Mouse (Mus musculus) hindbrain, embryonic 11.5 days (tissue): Measurements from ENCODE around the gene Pdxp. TPM values are rescaled to one million over a fixed set of nuclear protein-coding genes. Genes with fewer than 3 reads are reported as not detected.

Experiments
- ATAC-seq: fragments of 200-750 bp; cut with Nextera tagmentation; 2 replicates; pipeline ENCODE4 v1.8.0; 2017; ENCODE audit warnings: mild to moderate bottlenecking, moderate TSS enrichment, moderate library complexity; ENCODE audit not compliant: low FRiP score
- DNase-seq: peaks from one replicate; pipeline ENCODE4 v3.0.0-alpha.2; 2015; ENCODE audit warnings: low spot score
- H3K27ac ChIP-seq: fragments of 300-500 bp; sonication (generic); 2 replicates; pipeline ENCODE4 v1.5.1; 2014; ENCODE audit warnings: mild to moderate bottlenecking, low read depth, low read length
- H3K27me3 ChIP-seq: fragments of 300-500 bp; sonication (generic); 2 replicates; pipeline ENCODE4 v1.6.1; 2014; ENCODE audit warnings: mild to moderate bottlenecking, low read length, moderate library complexity, mixed read lengths; ENCODE audit not compliant: control insufficient read depth, insufficient read depth
- H3K36me3 ChIP-seq: fragments of 300-500 bp; sonication (generic); 2 replicates; pipeline ENCODE4 v1.6.1; 2014; ENCODE audit warnings: mild to moderate bottlenecking, low read length, moderate library complexity, mixed read lengths; ENCODE audit not compliant: control insufficient read depth, insufficient read depth
- H3K4me1 ChIP-seq: fragments of 300-500 bp; sonication (generic); replicated peaks from 2 replicates; pipeline ENCODE4 v1.6.1; 2014; ENCODE audit warnings: low read length, mixed read lengths; ENCODE audit not compliant: control insufficient read depth, insufficient read depth
- H3K4me2 ChIP-seq: fragments of 300-500 bp; sonication (generic); replicated peaks from 2 replicates; pipeline ENCODE4 v1.6.1; 2014; ENCODE audit warnings: mild to moderate bottlenecking, low read depth, low read length
- H3K4me3 ChIP-seq: fragments of 300-500 bp; sonication (generic); 2 replicates; pipeline ENCODE4 v1.5.1; 2014; ENCODE audit warnings: low read depth, low read length
- H3K9ac ChIP-seq: fragments of 300-500 bp; sonication (generic); 2 replicates; pipeline ENCODE4 v1.6.1; 2014; ENCODE audit warnings: low read depth, low read length
- H3K9me3 ChIP-seq: fragments of 300-500 bp; sonication (generic); 2 replicates; pipeline ENCODE4 v1.6.1; 2016; ENCODE audit warnings: low read length; ENCODE audit not compliant: control insufficient read depth
- WGBS: fragments of 180-500 bp; shearing (Covaris S2); extraction: QIAGEN DNeasy Blood & Tissue Kit; methylation state at CpG from one replicate; pipeline ENCODE4 v1.1.7; 2014; 5-methylcytosine and 5-hydroxymethylcytosine counted together
- polyA plus RNA-seq: library from polyadenylated mRNA; unstranded; fragments of >200 nt; fragmentation: Nextera tagmentation; extraction: Ambion mirVana; gene quantifications from 2 replicates; pipeline ENCODE4 v1.2.1, GENCODE M21; 2014

Pdxp gene
- polyA plus RNA-seq, 1 experiment from 2014 or later: 35.2 TPM

GRCm38 (mm10) chr15:78937963-78938362 is 24.2 kb downstream of the Pdxp start:
- Histone ChIP-seq H3K4me1 (no peaks in the 10 kb centered on the region), H3K36me3 (peaks cover 6% of the 10 kb centered on the region; the same call in 1 of the 2 replicates), H3K27ac (no peak overlapping the region), H3K4me3 (no peak overlapping the region), H3K9ac (no peak overlapping the region), H3K9me3 (no peaks in the 10 kb centered on the region), H3K4me2 (no peak overlapping the region), H3K27me3 (no peaks in the 10 kb centered on the region)
- DNase-seq: no peak
- no peak for ATAC-seq
- 95% methylated on average over 2 of the region's 2 CpGs for WGBS

GRCm38 (mm10) chr15:78940325-78940724 is 26.6 kb downstream of the Pdxp start:
- Histone ChIP-seq H3K9ac (no peak overlapping the region), H3K4me2 (no peak overlapping the region), H3K27me3 (no peaks in the 10 kb centered on the region), H3K27ac (no peak overlapping the region), H3K4me3 (no peak overlapping the region), H3K36me3 (peaks cover 6% of the 10 kb centered on the region; the same call in 1 of the 2 replicates), H3K9me3 (no peaks in the 10 kb centered on the region), H3K4me1 (no peaks in the 10 kb centered on the region; the same call in 1 of the 2 replicates)
- ATAC-seq (no peak), DNase-seq (no peak)
- WGBS: 94% methylated on average over 13 of the region's 13 CpGs

GRCm38 (mm10) chr15:78942663-78943062 is 28.9 kb downstream of the Pdxp start:
- DNase-seq: peak; percentile 92

GRCm38 (mm10) chr15:78946232-78946631 is 32.5 kb downstream of the Pdxp start:
- no peak overlapping the region for H3K4me3 ChIP-seq
- no peak overlapping the region for H3K9ac ChIP-seq
- H3K9me3 ChIP-seq: no peaks in the 10 kb centered on the region
- no peaks in the 10 kb centered on the region; the same call in none of the 2 replicates for H3K4me1 ChIP-seq
- H3K27me3 ChIP-seq: no peaks in the 10 kb centered on the region; the same call in 1 of the 2 replicates
- H3K4me2 ChIP-seq: no peak overlapping the region
- WGBS: 87% methylated on average over 7 of the region's 7 CpGs
- ATAC-seq (no peak), DNase-seq (no peak)
- H3K36me3 ChIP-seq: no peaks in the 10 kb centered on the region
- no peak overlapping the region for H3K27ac ChIP-seq

More at GRCm38 (mm10) chr15:78942663-78943062, 28.9 kb downstream of the Pdxp start:
- no peaks in the 10 kb centered on the region; the same call in none of the 2 replicates for H3K4me1 ChIP-seq
- H3K9ac ChIP-seq: peak overlapping the region; percentile 53
- peak; percentile 65; the same call in 1 of the 2 replicates for ATAC-seq
- peaks cover 4% of the 10 kb centered on the region; the same call in 1 of the 2 replicates for H3K36me3 ChIP-seq
- H3K4me2 ChIP-seq: peak overlapping the region; percentile 35
- 0 out of 2 replicates have a peak overlapping the region, but pooled peaks have one; percentile 37 for H3K27ac ChIP-seq
- H3K27me3 ChIP-seq: no peaks in the 10 kb centered on the region; the same call in 1 of the 2 replicates
- no peaks in the 10 kb centered on the region for H3K9me3 ChIP-seq
- 0 out of 2 replicates have a peak overlapping the region, but pooled peaks have one; percentile 16 for H3K4me3 ChIP-seq
- WGBS: 7% methylated on average over 9 of the region's 9 CpGs

- Histone ChIP-seq H3K27ac (peak within 1 kb of the TSS; percentile 58; the same call in 1 of the 2 replicates), H3K27me3 (no peaks in the 10 kb centered on the region; the same call in 1 of the 2 replicates), H3K4me2 (peak within 1 kb of the TSS; percentile 53), H3K4me1 (no peaks in the 10 kb centered on the region; the same call in none of the 2 replicates), H3K4me3 (peak within 1 kb of the TSS; percentile 52), H3K9me3 (no peaks in the 10 kb centered on the region), H3K9ac (peak within 1 kb of the TSS; percentile 67), H3K36me3 (no peaks in the 10 kb centered on the region)
- DNase-seq: peak; percentile 94
- ATAC-seq: peak; percentile 98
- under 1% methylated on average over 24 of the region's 24 CpGs for whole genome bisulfite sequencing
These were observed 33.9 kb downstream of the Pdxp start, which contains the start of gene Triobp for GRCm38 (mm10) chr15:78947657-78948056. Gene Triobp (plus strand): TSS chr15:78947724.

GRCm38 (mm10) chr15:78948152-78948725 is 34.5 kb downstream of the Pdxp start:
- H3K4me1 ChIP-seq: no peaks in the 10 kb centered on the region; the same call in none of the 2 replicates
- peak; percentile 45 for ATAC-seq
- H3K36me3 ChIP-seq: no peaks in the 10 kb centered on the region
- H3K4me3 ChIP-seq: peak overlapping the region; percentile 52
- H3K9me3 ChIP-seq: no peaks in the 10 kb centered on the region
- peak overlapping the region; percentile 53 for H3K4me2 ChIP-seq
- no peak for DNase-seq
- H3K9ac ChIP-seq: peak overlapping the region; percentile 67
- WGBS: 4% methylated on average over 11 of the region's 11 CpGs
- no peaks in the 10 kb centered on the region; the same call in 1 of the 2 replicates for H3K27me3 ChIP-seq
- peak overlapping the region; percentile 58; the same call in 1 of the 2 replicates for H3K27ac ChIP-seq

- no peak overlapping the region; the same call in 1 of the 2 replicates for H3K4me3 ChIP-seq
- H3K36me3 ChIP-seq: no peaks in the 10 kb centered on the region
- H3K27me3 ChIP-seq: no peaks in the 10 kb centered on the region; the same call in 1 of the 2 replicates
- 98% methylated on average over 3 of the region's 3 CpGs for WGBS
- H3K27ac ChIP-seq: no peak overlapping the region
- no peaks in the 10 kb centered on the region for H3K9me3 ChIP-seq
- H3K4me1 ChIP-seq: no peaks in the 10 kb centered on the region; the same call in 1 of the 2 replicates
- H3K4me2 ChIP-seq: peak overlapping the region; percentile 53
- ATAC-seq: no peak
- no peak overlapping the region for H3K9ac ChIP-seq
- DNase-seq: no peak
These were observed 35.2 kb downstream of the Pdxp start for GRCm38 (mm10) chr15:78948883-78949282.

GRCm38 (mm10) chr15:78955663-78956062 is 41.9 kb downstream of the Pdxp start:
- H3K27ac ChIP-seq: no peak overlapping the region
- H3K4me3 ChIP-seq: no peak overlapping the region
- no peak overlapping the region for H3K9ac ChIP-seq
- 76% methylated on average over 3 of the region's 3 CpGs for WGBS
- ATAC-seq (no peak), DNase-seq (no peak)
- H3K36me3 ChIP-seq: 0 out of 2 replicates have a peak, but pooled peaks cover 5% of the 10 kb centered on the region
- H3K9me3 ChIP-seq: no peaks in the 10 kb centered on the region
- no peak overlapping the region for H3K4me2 ChIP-seq
- no peaks in the 10 kb centered on the region for H3K4me1 ChIP-seq
- no peaks in the 10 kb centered on the region for H3K27me3 ChIP-seq
